Mouse (Mus musculus): Measurements from ENCODE around the gene Spaca7.

DNA sequence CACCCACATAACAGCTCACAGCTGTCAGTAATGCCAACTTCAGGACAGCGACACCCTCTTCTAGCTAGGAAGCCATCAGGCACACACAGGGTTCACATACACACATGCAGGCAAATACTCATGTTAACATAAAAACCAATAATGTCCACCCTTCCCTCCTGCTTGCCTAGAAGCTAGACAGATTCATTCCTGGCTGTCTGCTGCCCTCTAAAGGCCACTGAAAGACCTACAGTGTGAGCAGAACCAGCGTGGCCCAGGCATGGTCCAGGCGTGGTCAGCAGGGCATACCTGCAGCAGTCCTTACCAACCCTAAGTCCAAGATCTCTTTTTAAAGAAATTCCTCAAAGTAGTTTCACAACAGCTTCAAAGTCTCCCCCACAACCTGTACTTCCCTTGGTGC lies 56.2 kb downstream of the Spaca7 start:
- TF ChIP-seq EP300 (IDR thresholded peaks at IDR 0.05) (no peak), CTCF (IDR thresholded peaks at IDR 0.05) (peak; percentile 90)

Measured in lung, postnatal 0 days (tissue).